In genomic region chr8:126855914-126856313, GRCm38 (mm10) we compare ENCODE assay signal across 22 mouse cellular contexts.
DNase-seq lines count a peak whose midpoint lies in the region; ATAC-seq and TF ChIP-seq lines count a peak whose summit lies in the region.
"Had no signal": no experiment of that assay in that cellular context is flagged by ENCODE, and none has a peak within 500 bp of the region (broad histone marks: within the 10 kb centered on the region; RNA-seq: fewer than 3 reads in every experiment).

No protein-coding gene starts in this region.

- TF ChIP-seq CTCF in lung, postnatal 0 days (IDR thresholded peaks at IDR 0.05), result no peak

- H3K9ac ChIP-seq in lung, postnatal 0 days (replicated peaks; ENCODE audit: low read depth), result no peak overlapping the region
- no peak overlapping the region for H3K9ac ChIP-seq in kidney, embryonic 14.5 days (ENCODE audit: low read depth, low read length)
- H3K9ac ChIP-seq: embryonic facial prominence, embryonic 13.5 days; hindbrain, embryonic 14.5 days; limb, embryonic 13.5 days; liver, embryonic 13.5 days; lung, embryonic 15.5 days; midbrain, embryonic 12.5 days; neural tube, embryonic 13.5 days had no signal

- no peak overlapping the region for H3K4me3 ChIP-seq in lung, postnatal 0 days (ENCODE audit: low read depth, low read length)
- no peak overlapping the region for H3K4me3 ChIP-seq in kidney, embryonic 14.5 days (ENCODE audit: low read length)
- H3K4me3 ChIP-seq: embryonic facial prominence, embryonic 13.5 days; limb, embryonic 13.5 days; liver, embryonic 13.5 days; lung, embryonic 15.5 days; midbrain, embryonic 12.5 days; neural tube, embryonic 13.5 days had no signal

- DNase-seq in spleen, postnatal 36 days (ENCODE audit: low spot score in 2 of 2), result peak; percentile 59 to 62
- DNase-seq in spleen, adult 18-20 months, result no peak
- peak; percentile 86 for DNase-seq in CD4-positive, CD25-positive, alpha-beta regulatory T cell, adult 2 months (ENCODE audit: low read depth, low spot score)
- DNase-seq in lung, postnatal 0 days (ENCODE audit: low spot score), result no peak
- DNase-seq in layer of hippocampus, adult 9-11 months, result no peak
- DNase-seq: cerebellum, postnatal 10 days; heart, postnatal 10 days; kidney, adult 11 months; liver, embryonic 13.5 days; right cerebral cortex, postnatal 14 days had no signal

- peak; percentile 23; a peak in 3 of 4 replicates for ATAC-seq in hematopoietic stem cell, adult 5-6 weeks (replicated peaks in 1 of 2; ENCODE audit: insufficient read depth in 1 of 2, low FRiP score in 2 of 2, low TSS enrichment in 1 of 2, low read depth in 1 of 2, poor library complexity in 2 of 2, severe bottlenecking in 2 of 2)
- ATAC-seq in neutrophil, adult 5-6 weeks (ENCODE audit: extremely low read depth, insufficient number of reproducible peaks, low FRiP score, poor library complexity, severe bottlenecking), result peak; percentile 53; the same call in 1 of the 2 replicates
- no peak for ATAC-seq in lung, postnatal 0 days
- no peak for ATAC-seq in kidney, embryonic 14.5 days (ENCODE audit: low FRiP score, low TSS enrichment)
- ATAC-seq: forebrain, embryonic 16.5 days had no signal

- no peak overlapping the region for H3K27ac ChIP-seq in lung, postnatal 0 days (ENCODE audit: low read length)
- H3K27ac ChIP-seq in kidney, embryonic 14.5 days (ENCODE audit: low read depth, low read length), result no peak overlapping the region
- H3K27ac ChIP-seq: embryonic facial prominence, embryonic 13.5 days; hindbrain, embryonic 14.5 days; kidney, postnatal 0 days; limb, embryonic 13.5 days; liver, embryonic 13.5 days; lung, embryonic 15.5 days; midbrain, embryonic 12.5 days; neural tube, embryonic 13.5 days had no signal

- H3K36me3 ChIP-seq in lung, postnatal 0 days (ENCODE audit: insufficient read depth, low read length), result no peaks in the 10 kb centered on the region
- no peaks in the 10 kb centered on the region for H3K36me3 ChIP-seq in kidney, embryonic 14.5 days (ENCODE audit: control insufficient read depth, insufficient read depth, low read length)
- H3K36me3 ChIP-seq: embryonic facial prominence, embryonic 13.5 days; G1E; limb, embryonic 13.5 days; liver, embryonic 13.5 days; lung, embryonic 15.5 days; midbrain, embryonic 12.5 days; neural tube, embryonic 13.5 days had no signal

- no peaks in the 10 kb centered on the region; the same call in 1 of the 2 replicates for H3K4me1 ChIP-seq in lung, postnatal 0 days (ENCODE audit: insufficient read depth, low read depth, low read length)
- H3K4me1 ChIP-seq in kidney, embryonic 14.5 days (ENCODE audit: control insufficient read depth, insufficient read depth, low read length), result peaks cover 9% of the 10 kb centered on the region

- H3K27me3 ChIP-seq in lung, postnatal 0 days (replicated peaks; ENCODE audit: insufficient read depth, low read length), result no peaks in the 10 kb centered on the region
- no peaks in the 10 kb centered on the region for H3K27me3 ChIP-seq in kidney, embryonic 14.5 days (ENCODE audit: control insufficient read depth, insufficient read depth, low read length)
- H3K27me3 ChIP-seq: embryonic facial prominence, embryonic 13.5 days; limb, embryonic 13.5 days; liver, embryonic 13.5 days; lung, embryonic 15.5 days; midbrain, embryonic 12.5 days; neural tube, embryonic 13.5 days had no signal

- no peak for TF ChIP-seq EP300 in lung, postnatal 0 days (IDR thresholded peaks at IDR 0.05)

- 60% methylated on average over 5 of the region's 5 CpGs for WGBS in lung, postnatal 0 days
- WGBS in kidney, embryonic 14.5 days, result 67% methylated on average over 5 of the region's 5 CpGs

- no peaks in the 10 kb centered on the region for H3K9me3 ChIP-seq in lung, postnatal 0 days (ENCODE audit: low read length)
- no peaks in the 10 kb centered on the region for H3K9me3 ChIP-seq in kidney, embryonic 14.5 days (ENCODE audit: control insufficient read depth, low read length)
- H3K9me3 ChIP-seq: embryonic facial prominence, embryonic 13.5 days; liver, embryonic 13.5 days; lung, embryonic 15.5 days; midbrain, embryonic 12.5 days; neural tube, embryonic 13.5 days had no signal

- H3K4me2 ChIP-seq in lung, postnatal 0 days (replicated peaks; ENCODE audit: low read depth, low read length), result no peak overlapping the region
- H3K4me2 ChIP-seq in kidney, embryonic 14.5 days (replicated peaks; ENCODE audit: low read depth, low read length), result no peak overlapping the region
- H3K4me2 ChIP-seq: embryonic facial prominence, embryonic 13.5 days; hindbrain, embryonic 14.5 days; limb, embryonic 13.5 days; liver, embryonic 13.5 days; lung, embryonic 15.5 days; midbrain, embryonic 12.5 days; neural tube, embryonic 13.5 days had no signal

Comparison
In these comparisons a context has a peak if more than half of its experiments do, and no peak if none do; other contexts are left out.
1. DNase-seq: peak in spleen, postnatal 36 days (2 of 2) and CD4-positive, CD25-positive, alpha-beta regulatory T cell, adult 2 months (single experiment); none in spleen, adult 18-20 months (0 of 2), lung, postnatal 0 days (single experiment) and layer of hippocampus, adult 9-11 months (single experiment).
2. ATAC-seq: peak in hematopoietic stem cell, adult 5-6 weeks (2 of 2) and neutrophil, adult 5-6 weeks (single experiment); none in lung, postnatal 0 days (single experiment) and kidney, embryonic 14.5 days (single experiment).